Mouse (Mus musculus) left cerebral cortex, postnatal 10 days (tissue): ENCODE results near the gene Trpm6. TPM values are rescaled to one million over a fixed set of nuclear protein-coding genes. Genes with fewer than 3 reads are reported as not detected.
A peak's percentile ranks its signal among the peaks of the same experiment; 100 is the strongest.
"Not testable (repeated sequence)": the region's sequence is repeated elsewhere in the genome, so short reads cannot be mapped to it uniquely, and the experiment has no call there.

Experiments
- DNase-seq, 2 experiments: peaks; one replicate each; pipeline ENCODE4 v3.0.0; 2021 to 2022; ENCODE audit warnings: low spot score in 2 of 2, mixed read lengths in 1 of 2; ENCODE audit errors: extremely low spot score in 1 of 2
- intact Hi-C: fragments of 180-260 bp; cut with DNase I; formaldehyde crosslinking; loops from one replicate; pipeline ENCODE4 v1.15.1; 2025
- total RNA-seq, 2 experiments: library from RNA; stranded (reverse); gene quantifications; 2 replicates each; pipeline ENCODE4 v1.2.3; 2021

Trpm6 gene
- 1 to 10 TPM in 1 of 2 experiments, under 1 TPM in 1; 0.75 to 1.0 TPM for total RNA-seq

- intact Hi-C loops: no loop called here
Measured at GRCm38 (mm10) chr19:18749598-18750339, at the start of gene Trpm6. TSS of gene Trpm6 (plus strand) at chr19:18749983.

GRCm38 (mm10) chr19:18708101-18708500 lies 41.7 kb upstream of the Trpm6 start:
- intact Hi-C loops: no loop called here
- no peak for DNase-seq

More at GRCm38 (mm10) chr19:18749598-18750339, at the start of gene Trpm6:
- DNase-seq: peak in 1 of 2 experiments; percentile 30

GRCm38 (mm10) chr19:18710903-18711302 lies 38.9 kb upstream of the Trpm6 start:
- intact Hi-C loops: no loop called here
- DNase-seq: no peak

GRCm38 (mm10) chr19:18711589-18711988 lies 38.2 kb upstream of the Trpm6 start:
- intact Hi-C loops: no loop called here
- no peak for DNase-seq

- intact Hi-C loops: no loop called here
- DNase-seq: no peak
Measured at GRCm38 (mm10) chr19:18712153-18712865, 37.5 kb upstream of the Trpm6 start.

- intact Hi-C loops: no loop called here
- DNase-seq: peak; percentile 96 to 99
Measured at GRCm38 (mm10) chr19:18712866-18713300, 36.9 kb upstream of the Trpm6 start, which contains the start of gene D030056L22Rik. TSS of gene D030056L22Rik (plus strand) at chr19:18713193.

GRCm38 (mm10) chr19:18713357-18713756 lies 36.4 kb upstream of the Trpm6 start:
- intact Hi-C loops: not testable (repeated sequence)
- DNase-seq: peak; percentile 27 to 74

- intact Hi-C loops: loop anchor here (5.0 kb wide), 1 partner anchor 116 kb away; no protein-coding TSS in a partner anchor
- peak; percentile 67 to 74 for DNase-seq
Measured at GRCm38 (mm10) chr19:18716374-18716773, 33.4 kb upstream of the Trpm6 start.

GRCm38 (mm10) chr19:18720337-18720736 lies 29.4 kb upstream of the Trpm6 start:
- no peak for DNase-seq
- intact Hi-C loops: no loop called here

GRCm38 (mm10) chr19:18725186-18725585 lies 24.6 kb upstream of the Trpm6 start:
- intact Hi-C loops: no loop called here
- DNase-seq: no peak

- intact Hi-C loops: no loop called here
- DNase-seq: no peak
Measured at GRCm38 (mm10) chr19:18730255-18730654, 19.5 kb upstream of the Trpm6 start.

- intact Hi-C loops: no loop called here
- no peak for DNase-seq
Measured at GRCm38 (mm10) chr19:18731077-18731476, 18.7 kb upstream of the Trpm6 start.

- intact Hi-C loops: no loop called here
Measured at GRCm38 (mm10) chr19:18735901-18736300, 13.9 kb upstream of the Trpm6 start.

GRCm38 (mm10) chr19:18739146-18739545 lies 10.6 kb upstream of the Trpm6 start:
- DNase-seq: no peak
- intact Hi-C loops: no loop called here

More at GRCm38 (mm10) chr19:18735901-18736300, 13.9 kb upstream of the Trpm6 start:
- DNase-seq: no peak

- intact Hi-C loops: no loop called here
- DNase-seq: no peak
Measured at GRCm38 (mm10) chr19:18743946-18744345, 5.8 kb upstream of the Trpm6 start.

GRCm38 (mm10) chr19:18746576-18747340 lies 3.0 kb upstream of the Trpm6 start:
- intact Hi-C loops: no loop called here
- no peak for DNase-seq

GRCm38 (mm10) chr19:18747379-18747778 lies 2.4 kb upstream of the Trpm6 start:
- intact Hi-C loops: no loop called here
- no peak for DNase-seq

GRCm38 (mm10) chr19:18757191-18757590 lies 7.4 kb downstream of the Trpm6 start:
- no peak for DNase-seq
- intact Hi-C loops: no loop called here

GRCm38 (mm10) chr19:18757706-18758105 lies 7.9 kb downstream of the Trpm6 start:
- intact Hi-C loops: no loop called here
- DNase-seq: no peak
